Mouse (Mus musculus) embryo, embryonic 11.5 days (tissue): ENCODE measurements around the gene Lrp1.

ENCODE experiments used
- DNase-seq: peaks from one replicate; pipeline ENCODE4 v3.0.0-alpha.2; 2012; ENCODE audit warnings: low read depth, low spot score

Gene Lrp1

GRCm38 (mm10) chr10:127615591-127615990, 5.4 kb downstream of the Lrp1 start:
- DNase-seq, result no peak

GRCm38 (mm10) chr10:127615034-127615374, 5.9 kb downstream of the Lrp1 start:
- DNase-seq, result no peak

DNA sequence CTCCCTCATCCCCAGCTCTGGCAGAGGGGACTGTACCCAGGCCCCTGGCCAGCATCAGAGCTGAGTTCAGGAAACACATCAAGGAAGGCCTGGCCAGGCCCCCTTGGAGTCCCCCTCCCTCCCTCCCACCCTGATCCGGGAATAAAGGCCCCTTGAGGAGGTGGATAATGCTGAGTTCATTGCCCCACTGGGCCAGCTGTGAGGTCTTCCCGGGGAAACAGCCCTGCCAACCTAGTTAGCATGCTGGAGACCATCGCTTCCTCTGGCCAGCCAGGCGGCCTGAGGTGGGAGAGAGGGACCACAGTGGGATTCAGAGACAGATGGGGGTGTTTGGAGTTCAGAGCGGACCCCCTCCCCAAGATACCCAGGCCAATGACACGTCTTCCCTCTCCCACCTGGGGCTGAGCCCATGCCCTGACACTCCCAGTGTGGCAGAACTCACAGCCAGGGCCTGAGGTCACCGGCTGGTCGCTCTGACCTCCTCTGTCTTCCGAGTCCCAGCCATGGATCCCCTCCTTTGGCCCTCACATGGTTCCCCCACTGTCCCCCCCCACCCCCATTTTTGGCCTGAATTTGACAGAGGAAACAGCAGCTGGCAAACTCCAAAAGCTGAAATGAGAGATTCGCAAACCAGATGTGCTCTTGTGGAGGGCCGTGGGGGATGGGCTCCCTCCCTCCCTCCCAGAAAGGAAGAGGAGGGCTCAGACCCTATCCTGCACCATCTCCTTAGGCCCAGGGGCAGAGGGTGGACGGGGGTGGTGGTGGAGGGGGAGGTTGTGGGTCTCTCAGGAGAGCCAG, 6.5 kb downstream of the Lrp1 start:
- DNase-seq, result peak; percentile 45

GRCm38 (mm10) chr10:127612079-127612775, 8.7 kb downstream of the Lrp1 start:
- DNase-seq, result no peak

- no peak for DNase-seq
Measured at GRCm38 (mm10) chr10:127610066-127610415, 10.9 kb downstream of the Lrp1 start.

GRCm38 (mm10) chr10:127609415-127610065, 11.4 kb downstream of the Lrp1 start:
- no peak for DNase-seq

DNA sequence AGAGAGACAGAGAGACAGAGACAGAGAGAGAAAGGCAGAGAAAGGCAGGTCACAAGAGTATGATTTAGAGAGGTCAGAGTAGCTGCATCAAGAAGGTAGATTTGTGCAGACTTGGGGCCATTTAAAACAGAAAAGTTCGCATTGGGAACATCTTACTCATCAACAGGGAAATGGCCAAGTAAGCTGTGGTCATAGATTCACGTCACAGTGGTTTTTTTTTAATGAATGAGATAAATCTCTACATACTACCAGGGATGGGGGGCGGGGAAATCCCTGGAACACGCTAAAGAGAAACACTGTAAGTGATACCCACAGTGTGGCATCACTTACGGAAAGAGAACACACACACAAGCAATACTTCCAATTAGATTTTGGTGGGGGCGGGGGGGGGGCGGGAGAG, 13.9 kb downstream of the Lrp1 start:
- DNase-seq, result no peak

DNA sequence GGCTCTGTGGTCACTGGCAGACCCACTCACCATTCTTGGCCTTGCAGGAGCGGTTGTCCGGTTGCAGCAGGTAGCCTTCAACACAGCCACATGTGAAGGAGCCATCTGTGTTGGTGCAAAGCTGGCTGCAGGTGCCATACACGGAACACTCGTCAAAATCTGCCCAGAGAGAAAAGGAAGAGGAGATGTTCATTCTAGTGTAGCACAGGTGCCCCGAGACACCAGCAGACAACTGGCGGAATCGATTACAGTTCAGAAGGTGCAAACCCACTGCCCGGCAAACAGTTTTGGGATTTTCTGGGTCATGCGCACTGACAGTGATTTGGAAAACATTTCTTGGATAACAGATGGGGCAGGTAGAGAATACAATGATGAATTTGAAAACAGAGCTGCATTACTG, 15.2 kb downstream of the Lrp1 start:
- DNase-seq, result no peak

DNA sequence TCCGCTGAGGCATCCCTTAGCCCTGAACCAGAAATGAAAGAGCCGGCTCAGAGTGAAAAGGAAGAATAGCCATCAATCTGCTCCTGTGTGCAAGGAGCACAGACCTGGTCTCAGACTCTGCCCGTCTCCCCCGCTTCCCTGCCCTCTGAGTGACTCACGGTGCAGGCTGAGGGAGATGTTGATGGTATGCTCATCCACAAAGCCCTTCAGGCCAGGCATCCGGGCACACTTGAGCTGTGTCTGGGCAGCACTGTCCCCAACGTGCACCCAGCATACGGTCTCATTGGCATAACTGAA, 15.7 kb downstream of the Lrp1 start:
- DNase-seq, result no peak

DNA sequence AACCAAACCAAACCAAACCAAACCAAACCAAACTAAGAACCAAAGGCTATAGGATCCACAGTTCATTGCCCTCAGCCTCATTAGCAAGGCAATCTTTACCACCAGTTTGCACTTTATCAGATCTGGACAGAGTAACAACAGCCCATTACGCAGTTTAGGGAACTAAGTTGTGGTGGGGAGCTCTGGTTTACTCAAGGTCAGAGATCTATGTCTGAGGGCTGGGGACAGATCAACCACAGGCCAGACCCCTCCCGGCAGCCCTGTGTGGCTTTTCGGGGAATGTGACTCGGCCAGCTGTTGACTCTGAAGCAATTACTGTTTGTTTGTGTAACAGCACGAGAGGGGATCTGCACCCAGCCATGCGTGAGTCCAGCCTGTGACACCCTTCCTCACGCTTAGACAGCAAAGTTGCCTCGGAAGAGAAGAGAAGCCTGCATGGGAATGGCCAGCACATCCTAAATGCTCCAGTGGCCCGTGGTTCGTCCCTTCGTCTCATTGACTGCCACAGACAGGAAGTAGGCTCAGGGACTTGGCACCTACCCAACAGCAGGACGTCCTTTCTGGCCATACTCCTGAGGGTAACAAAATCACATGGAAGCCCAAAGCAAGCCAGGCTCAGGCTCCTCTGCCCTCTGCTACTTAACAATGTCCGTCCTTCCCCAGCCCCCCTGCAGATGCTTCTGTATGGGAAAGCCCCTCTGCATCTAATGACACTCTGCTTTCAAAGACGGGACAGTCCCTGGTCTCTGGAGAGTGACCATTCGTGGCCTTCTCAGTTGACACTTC, 16.3 kb downstream of the Lrp1 start:
- DNase-seq, result no peak

DNA sequence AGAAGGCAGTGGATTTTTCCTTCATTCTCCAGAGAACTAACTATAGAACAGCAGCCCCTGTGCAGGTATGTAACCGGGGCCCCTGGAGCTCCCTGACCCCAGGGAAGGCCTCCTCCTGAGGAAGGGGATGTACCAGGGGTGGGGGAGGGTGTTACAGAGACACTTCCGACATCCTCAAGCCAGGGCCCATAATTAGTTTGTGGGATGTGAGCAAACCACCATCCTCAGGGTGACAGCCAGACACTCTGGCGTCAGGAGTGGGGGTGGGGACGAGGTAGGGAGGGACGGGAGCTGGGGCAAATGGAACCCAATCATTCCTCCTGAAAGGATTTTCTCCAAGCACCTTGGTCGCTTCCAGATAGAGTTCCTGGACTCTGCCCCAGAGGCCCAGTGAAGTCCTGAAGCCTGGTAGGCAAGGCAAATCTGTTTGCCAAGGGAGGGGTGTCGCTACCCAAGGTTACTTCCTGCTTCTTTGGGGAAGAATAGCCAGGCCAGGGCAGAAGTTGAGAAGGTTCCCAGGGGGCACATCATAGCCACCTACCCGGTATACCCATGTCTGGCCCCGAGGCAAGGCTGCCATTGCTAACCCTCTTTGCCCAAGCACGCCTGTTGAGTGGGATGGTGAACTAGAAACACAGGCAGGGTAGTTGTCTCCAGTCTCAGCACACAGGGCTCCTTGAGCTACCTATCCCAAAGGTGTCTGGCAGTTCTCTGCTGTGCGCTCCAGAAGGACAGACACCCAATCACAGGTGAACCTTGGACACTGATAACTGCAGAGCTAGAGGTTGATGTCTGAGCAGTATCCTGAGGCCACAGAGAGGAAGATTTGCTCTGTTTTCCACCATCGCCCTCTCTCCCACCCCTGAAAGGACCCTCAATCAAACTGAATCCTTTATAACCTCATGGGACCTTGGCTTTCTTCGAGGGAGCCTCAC, 17.2 kb downstream of the Lrp1 start:
- DNase-seq, result no peak

DNA sequence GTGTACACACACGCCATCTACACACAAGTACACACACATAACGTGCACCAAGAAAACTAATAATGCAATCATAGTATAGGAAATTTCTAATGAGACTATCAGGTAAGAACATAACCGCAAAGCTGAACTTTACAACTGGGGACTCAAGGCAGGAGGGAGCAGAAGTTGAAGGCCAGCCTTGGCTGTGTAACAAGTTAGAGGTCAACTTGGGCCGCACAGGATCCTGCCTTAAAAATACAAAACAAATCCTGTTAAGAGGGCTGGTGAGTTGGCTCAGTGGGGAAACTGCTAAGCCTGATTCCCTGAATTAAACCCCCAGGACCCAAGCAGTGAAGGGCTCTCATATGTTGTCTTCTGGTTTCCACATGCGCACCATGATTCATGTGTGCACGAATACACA, 18.8 kb downstream of the Lrp1 start:
- DNase-seq, result no peak

DNA sequence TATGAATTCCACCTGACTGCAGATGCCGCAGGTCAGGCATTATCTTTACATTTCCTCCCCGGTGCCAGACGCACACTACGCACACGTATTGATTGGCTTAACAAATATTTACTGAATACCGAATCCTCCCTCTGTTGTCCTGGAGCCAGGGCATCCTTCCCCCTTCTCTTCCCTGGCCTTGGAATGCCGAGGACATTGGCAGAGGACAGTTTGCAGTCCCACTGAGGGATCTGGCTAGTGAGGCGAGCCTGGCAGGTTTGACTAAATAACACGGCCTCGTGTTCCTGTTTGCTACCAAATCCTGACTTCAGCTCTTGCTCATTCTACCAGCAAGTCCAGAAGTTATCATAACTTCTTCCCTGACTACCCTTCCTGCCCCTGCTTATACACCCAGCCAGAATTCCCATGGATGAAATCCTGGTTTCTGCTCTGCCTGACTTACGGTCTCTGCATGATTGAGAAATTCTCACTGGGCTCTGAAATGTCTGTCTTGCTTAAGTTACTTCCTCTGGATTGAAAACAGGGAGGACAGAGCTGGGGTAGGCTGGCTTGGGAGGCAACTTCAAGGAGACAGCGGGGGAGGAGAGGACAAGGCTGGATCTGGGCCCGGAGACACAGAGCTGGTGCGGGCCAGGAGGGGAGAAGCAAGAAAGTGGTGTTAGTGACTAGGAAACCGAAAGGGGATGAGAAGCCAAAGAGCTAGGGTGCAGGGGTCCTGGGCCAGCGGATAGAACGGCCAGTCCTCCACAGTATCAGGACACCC, 21.0 kb downstream of the Lrp1 start:
- no peak for DNase-seq

- DNase-seq, result no peak
Measured at GRCm38 (mm10) chr10:127599252-127599651, 21.7 kb downstream of the Lrp1 start.

- no peak for DNase-seq
Measured at GRCm38 (mm10) chr10:127598607-127599006, 22.3 kb downstream of the Lrp1 start.

DNA sequence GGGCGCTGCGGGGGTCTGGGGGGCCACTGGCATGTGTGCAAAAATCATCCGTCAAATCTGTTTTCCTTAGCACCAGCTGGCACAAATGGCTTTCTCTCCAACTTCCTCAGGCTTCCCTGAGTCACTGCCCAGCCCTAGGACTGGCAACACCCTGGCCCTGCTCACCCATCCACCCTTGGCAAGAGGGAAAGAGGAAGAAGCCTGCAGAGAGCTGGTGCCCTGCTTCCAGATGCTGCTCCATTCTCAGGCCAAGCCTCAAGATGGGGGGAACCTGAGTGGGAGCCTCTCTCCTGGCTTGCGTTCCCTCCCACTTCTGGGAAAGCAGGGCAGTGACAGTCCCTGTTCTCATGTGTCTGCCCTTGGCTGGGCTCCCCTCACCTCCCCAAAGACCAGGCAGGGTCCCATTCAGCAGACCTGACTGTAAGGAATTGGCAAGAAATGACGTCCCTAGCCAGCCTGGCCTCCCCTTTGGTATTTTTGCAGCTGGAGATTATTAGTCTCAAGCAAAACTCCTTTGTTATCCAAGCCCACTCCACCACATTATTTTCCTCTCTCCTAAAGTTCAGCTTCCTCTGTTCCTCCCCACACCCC, 23.5 kb downstream of the Lrp1 start:
- DNase-seq, result no peak

DNA sequence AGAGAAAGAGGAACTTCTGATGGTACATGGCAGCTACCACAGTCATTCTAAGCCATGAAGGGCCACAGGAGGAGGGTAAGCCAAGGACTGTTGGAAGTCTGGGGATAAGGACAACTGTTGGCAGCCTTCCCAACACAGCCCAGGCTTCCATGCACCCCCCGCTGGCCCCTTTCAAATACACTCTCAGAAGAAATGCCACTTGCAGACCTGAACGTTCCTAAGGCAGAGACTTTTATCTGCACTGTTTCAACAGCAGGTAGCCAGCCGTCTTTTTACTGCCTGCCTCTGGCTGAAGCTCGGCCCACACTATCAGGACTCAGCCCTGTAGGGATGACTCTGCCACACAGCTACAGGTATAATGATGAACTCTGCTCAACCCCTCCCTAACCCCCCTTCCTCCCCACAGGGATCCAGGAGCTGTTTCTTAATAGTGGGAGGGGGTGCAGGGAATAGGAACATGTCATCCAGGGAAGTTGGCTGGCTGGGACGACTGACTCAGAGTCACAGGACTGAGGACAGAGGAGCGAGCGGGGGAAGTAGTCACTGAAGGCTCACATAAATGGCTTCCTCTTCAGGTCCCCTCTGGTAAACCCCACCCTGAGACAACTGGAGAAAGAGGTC, 24.5 kb downstream of the Lrp1 start:
- DNase-seq, result no peak

DNA sequence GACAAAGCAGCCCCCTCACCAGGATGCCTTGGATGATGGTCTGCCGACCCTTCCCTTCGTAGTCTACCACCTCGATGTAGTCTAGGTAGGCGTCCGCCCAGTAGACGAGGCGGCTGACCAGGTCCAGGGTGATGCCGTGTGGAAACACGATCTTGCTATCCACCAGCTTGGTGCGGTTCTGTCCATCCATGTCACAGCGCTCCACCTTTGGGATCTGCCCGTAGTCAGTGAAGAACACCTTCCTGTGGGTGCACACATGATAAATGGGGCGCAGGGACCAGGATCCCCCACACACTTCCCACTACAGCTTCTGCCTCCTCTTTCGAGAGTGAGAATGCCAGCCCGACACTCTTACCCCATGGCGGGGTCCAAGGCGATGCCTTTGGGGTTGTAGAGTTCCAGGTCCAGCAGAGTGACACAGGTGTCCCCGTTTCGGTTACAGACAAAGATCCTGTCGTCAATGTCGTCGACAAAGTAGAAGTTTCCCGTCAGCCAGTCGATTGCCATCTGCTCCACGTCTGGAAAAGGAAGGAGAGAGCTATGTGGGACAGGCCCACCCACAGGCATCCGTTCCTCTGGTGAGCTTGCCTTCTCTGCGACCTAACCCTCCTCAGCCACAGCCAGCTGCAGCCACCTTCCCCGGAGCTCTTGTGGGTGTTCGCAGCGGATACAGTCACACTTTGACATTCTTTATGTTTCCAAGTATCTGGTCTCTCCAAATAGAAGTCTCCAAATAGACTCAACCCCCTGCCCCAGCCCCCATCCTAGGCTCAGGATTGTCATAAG, 25.8 kb downstream of the Lrp1 start:
- no peak for DNase-seq

DNA sequence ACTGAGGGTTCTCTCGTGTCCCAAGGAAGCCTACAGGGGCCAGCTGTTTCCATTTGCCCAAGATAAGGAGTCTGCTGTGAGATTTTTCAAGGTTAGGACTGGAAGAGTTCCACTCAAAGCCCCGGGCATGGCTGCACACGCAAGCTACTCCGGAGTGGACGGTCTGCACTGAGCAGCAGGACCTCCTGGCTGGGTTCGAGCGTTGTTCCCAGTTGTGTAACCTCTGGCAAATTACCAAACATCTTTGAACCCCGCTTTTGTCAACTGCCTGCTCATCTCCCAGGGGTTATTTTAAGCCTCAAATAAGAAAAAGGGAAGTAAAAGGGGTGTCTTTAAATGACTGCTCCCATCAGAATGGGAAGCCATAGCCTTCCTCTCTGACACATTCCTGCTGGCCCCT, 26.5 kb downstream of the Lrp1 start:
- no peak for DNase-seq
